Mouse (Mus musculus): ENCODE results near the gene Ahnak. TPM values are rescaled to one million over a fixed set of nuclear protein-coding genes. Genes with fewer than 3 reads are reported as not detected.

The Ahnak gene
- total RNA-seq, 1 experiment, result 155 TPM

GRCm38 (mm10) chr19:8942276-8942964, 46.7 kb upstream of the Ahnak start:
- H3K27ac ChIP-seq (ENCODE audit: insufficient read depth, low read depth, low read length, poor library complexity, severe bottlenecking), result peak overlapping the region; percentile 82

GRCm38 (mm10) chr19:8943047-8943446, 46.0 kb upstream of the Ahnak start:
- in situ Hi-C loops (cut with MboI; ENCODE audit: low sequenced_read_pairs in 2 of 2, unreplicated experiment in 2 of 2), result no loop called here
- no peak overlapping the region for H3K27ac ChIP-seq (ENCODE audit: insufficient read depth, low read depth, low read length, poor library complexity, severe bottlenecking)
- H3K9me3 ChIP-seq (ENCODE audit: control insufficient read depth, insufficient read depth, low read depth, low read length), result no peaks in the 10 kb centered on the region
- no peak for DNase-seq (ENCODE audit: low read depth, low spot score)
- TF ChIP-seq MAFK (IDR thresholded peaks at IDR 0.05; ENCODE audit: insufficient read depth, low read depth, low read length) (no peak), ZNF384 (IDR thresholded peaks at IDR 0.05; ENCODE audit: low read depth, low read length) (no peak), ZC3H11A (IDR thresholded peaks at IDR 0.05; ENCODE audit: borderline replicate concordance, low read depth, low read length) (no peak), HCFC1 (IDR thresholded peaks at IDR 0.05; ENCODE audit: borderline replicate concordance, insufficient read depth, low read length) (no peak), CHD2 (IDR thresholded peaks at IDR 0.05; ENCODE audit: low read depth, low read length) (no peak)
- peaks cover 40% of the 10 kb centered on the region for H3K36me3 ChIP-seq (ENCODE audit: control insufficient read depth, insufficient read depth, low read length, poor library complexity, severe bottlenecking)
- H3K4me1 ChIP-seq (ENCODE audit: control insufficient read depth in 2 of 2, insufficient read depth in 2 of 2, low read length in 2 of 2, poor library complexity in 1 of 2), result peaks cover 9 to 19% of the 10 kb centered on the region in 2 experiments; a peak in 3 of 4 replicates
- H3K9ac ChIP-seq (ENCODE audit: insufficient read depth, low read depth, low read length, poor library complexity, severe bottlenecking), result peak overlapping the region; percentile 92; the same call in 1 of the 2 replicates
- peak overlapping the region; percentile 88 to 89 for H3K4me3 ChIP-seq (ENCODE audit: insufficient read depth in 1 of 2, low read depth in 1 of 2, low read length in 2 of 2, poor library complexity in 1 of 2, severe bottlenecking in 1 of 2)

More at GRCm38 (mm10) chr19:8942276-8942964, 46.7 kb upstream of the Ahnak start:
- Histone ChIP-seq H3K9me3 (ENCODE audit: control insufficient read depth, insufficient read depth, low read depth, low read length) (no peaks in the 10 kb centered on the region), H3K4me3 (ENCODE audit: insufficient read depth in 1 of 2, low read depth in 1 of 2, low read length in 2 of 2, poor library complexity in 1 of 2, severe bottlenecking in 1 of 2) (peak overlapping the region; percentile 88 to 89), H3K36me3 (ENCODE audit: control insufficient read depth, insufficient read depth, low read length, poor library complexity, severe bottlenecking) (peaks cover 33% of the 10 kb centered on the region), H3K9ac (ENCODE audit: insufficient read depth, low read depth, low read length, poor library complexity, severe bottlenecking) (peak overlapping the region; percentile 92), H3K4me1 (ENCODE audit: control insufficient read depth in 2 of 2, insufficient read depth in 2 of 2, low read length in 2 of 2, poor library complexity in 1 of 2) (peaks cover 9 to 19% of the 10 kb centered on the region in 2 experiments; a peak in 3 of 4 replicates)
- no peak for TF ChIP-seq HCFC1 (IDR thresholded peaks at IDR 0.05; ENCODE audit: borderline replicate concordance, insufficient read depth, low read length)
- no peak for TF ChIP-seq MAFK (IDR thresholded peaks at IDR 0.05; ENCODE audit: insufficient read depth, low read depth, low read length)
- no peak for TF ChIP-seq CHD2 (IDR thresholded peaks at IDR 0.05; ENCODE audit: low read depth, low read length)
- no peak for TF ChIP-seq ZC3H11A (IDR thresholded peaks at IDR 0.05; ENCODE audit: borderline replicate concordance, low read depth, low read length)
- DNase-seq (ENCODE audit: low read depth, low spot score), result no peak
- in situ Hi-C loops (cut with MboI; ENCODE audit: low sequenced_read_pairs in 2 of 2, unreplicated experiment in 2 of 2), result no loop called here

GRCm38 (mm10) chr19:8944062-8944461, 45.0 kb upstream of the Ahnak start:
- no peak overlapping the region for H3K27ac ChIP-seq (ENCODE audit: insufficient read depth, low read depth, low read length, poor library complexity, severe bottlenecking)
- H3K9me3 ChIP-seq (ENCODE audit: control insufficient read depth, insufficient read depth, low read depth, low read length), result no peaks in the 10 kb centered on the region
- H3K4me1 ChIP-seq (ENCODE audit: control insufficient read depth in 2 of 2, insufficient read depth in 2 of 2, low read length in 2 of 2, poor library complexity in 1 of 2), result peaks cover 9 to 19% of the 10 kb centered on the region in 2 experiments; a peak in 3 of 4 replicates
- no peak for DNase-seq (ENCODE audit: low read depth, low spot score)
- TF ChIP-seq HCFC1 (IDR thresholded peaks at IDR 0.05; ENCODE audit: borderline replicate concordance, insufficient read depth, low read length), result no peak
- no peak overlapping the region; a peak in 1 of 4 replicates for H3K4me3 ChIP-seq (ENCODE audit: insufficient read depth in 1 of 2, low read depth in 1 of 2, low read length in 2 of 2, poor library complexity in 1 of 2, severe bottlenecking in 1 of 2)
- peak overlapping the region; percentile 1; the same call in 1 of the 2 replicates for H3K9ac ChIP-seq (ENCODE audit: insufficient read depth, low read depth, low read length, poor library complexity, severe bottlenecking)
- H3K36me3 ChIP-seq (ENCODE audit: control insufficient read depth, insufficient read depth, low read length, poor library complexity, severe bottlenecking), result peaks cover 46% of the 10 kb centered on the region
- in situ Hi-C loops (cut with MboI; ENCODE audit: low sequenced_read_pairs in 2 of 2, unreplicated experiment in 2 of 2), result no loop called here

- H3K27ac ChIP-seq (ENCODE audit: insufficient read depth, low read depth, low read length, poor library complexity, severe bottlenecking), result no peak overlapping the region
- in situ Hi-C loops (cut with MboI; ENCODE audit: low sequenced_read_pairs in 2 of 2, unreplicated experiment in 2 of 2), result no loop called here
- H3K4me1 ChIP-seq (ENCODE audit: control insufficient read depth in 2 of 2, insufficient read depth in 2 of 2, low read length in 2 of 2, poor library complexity in 1 of 2), result peaks cover 9 to 19% of the 10 kb centered on the region in 2 experiments; a peak in 3 of 4 replicates
- peak overlapping the region in 1 of 2 experiments; percentile 14; a peak in 1 of 4 replicates for H3K4me3 ChIP-seq (ENCODE audit: insufficient read depth in 1 of 2, low read depth in 1 of 2, low read length in 2 of 2, poor library complexity in 1 of 2, severe bottlenecking in 1 of 2)
- peak; percentile 91 for DNase-seq (ENCODE audit: low read depth, low spot score)
- peaks cover 48% of the 10 kb centered on the region for H3K36me3 ChIP-seq (ENCODE audit: control insufficient read depth, insufficient read depth, low read length, poor library complexity, severe bottlenecking)
- peak; percentile 58; the same call in 1 of the 2 replicates for TF ChIP-seq ZNF384 (IDR thresholded peaks at IDR 0.05; ENCODE audit: low read depth, low read length)
- TF ChIP-seq MAFK (IDR thresholded peaks at IDR 0.05; ENCODE audit: insufficient read depth, low read depth, low read length), result no peak
- TF ChIP-seq CHD2 (IDR thresholded peaks at IDR 0.05; ENCODE audit: low read depth, low read length), result no peak
- peak overlapping the region; percentile 47 for H3K9ac ChIP-seq (ENCODE audit: insufficient read depth, low read depth, low read length, poor library complexity, severe bottlenecking)
- no peaks in the 10 kb centered on the region for H3K9me3 ChIP-seq (ENCODE audit: control insufficient read depth, insufficient read depth, low read depth, low read length)
Observed at GRCm38 (mm10) chr19:8944750-8945149, 44.3 kb upstream of the Ahnak start.

Measured in ES-E14 (cell line).